10 mouse cellular contexts compared by ENCODE assay signal in the genomic region with DNA sequence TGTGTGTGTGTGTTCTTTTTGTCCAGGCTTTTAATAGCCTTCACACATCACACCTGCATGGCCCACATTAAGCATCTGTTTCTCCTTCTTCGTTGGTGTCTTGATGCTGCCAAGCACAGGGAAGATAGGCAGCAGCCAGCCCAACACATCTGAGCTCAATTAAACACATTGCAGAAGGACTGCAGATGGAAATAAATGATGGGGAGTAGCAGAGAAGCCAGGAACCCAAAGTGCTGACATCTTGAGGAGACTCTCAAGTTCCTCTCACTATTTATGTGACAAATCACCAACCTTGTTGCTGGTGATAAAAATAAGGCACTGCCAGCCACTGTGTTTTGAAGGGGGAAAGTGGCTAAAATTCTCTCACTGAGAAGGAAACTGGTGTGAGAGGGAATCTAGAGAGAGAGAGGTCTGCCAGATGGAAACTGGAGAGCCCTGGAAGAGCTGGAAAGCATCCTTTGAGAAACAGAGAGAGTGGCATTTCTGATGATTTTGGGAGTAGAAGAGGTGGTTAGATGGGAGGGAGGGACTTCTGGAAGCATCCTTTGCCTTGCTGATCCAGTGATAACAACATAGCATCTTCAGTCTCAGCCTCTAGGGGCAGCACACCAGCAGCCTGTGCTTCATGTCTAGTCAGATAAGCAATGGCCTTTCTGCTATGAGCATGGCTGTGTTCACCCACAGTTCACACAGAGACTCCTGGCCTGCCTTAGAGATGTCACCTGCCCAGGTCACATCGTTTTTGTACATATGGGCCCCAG.
DNase-seq lines count a peak whose midpoint lies in the region; ATAC-seq and TF ChIP-seq lines count a peak whose summit lies in the region.
"Had no signal": no experiment of that assay in that cellular context is flagged by ENCODE, and none has a peak within 500 bp of the region (broad histone marks: within the 10 kb centered on the region; RNA-seq: fewer than 3 reads in every experiment).

No protein-coding gene starts in this region.

- H3K4me1 ChIP-seq in intestine, postnatal 0 days (replicated peaks; ENCODE audit: control insufficient read depth, insufficient read depth, low read length): no peaks in the 10 kb centered on the region
- no peaks in the 10 kb centered on the region for H3K4me1 ChIP-seq in intestine, embryonic 15.5 days (replicated peaks)
- H3K4me1 ChIP-seq in ES-Bruce4 (ENCODE audit: control insufficient read depth, insufficient read depth, low read length): no peaks in the 10 kb centered on the region
- H3K4me1 ChIP-seq: lung, embryonic 15.5 days had no signal

- no peak for ATAC-seq in intestine, postnatal 0 days
- ATAC-seq in intestine, embryonic 15.5 days: no peak

- no peaks in the 10 kb centered on the region for H3K9me3 ChIP-seq in intestine, postnatal 0 days (ENCODE audit: control insufficient read depth)
- H3K9me3 ChIP-seq in intestine, embryonic 15.5 days: no peaks in the 10 kb centered on the region
- no peaks in the 10 kb centered on the region for H3K9me3 ChIP-seq in ES-Bruce4 (replicated peaks; ENCODE audit: control insufficient read depth, insufficient read depth, low read length, poor library complexity, severe bottlenecking)
- H3K9me3 ChIP-seq: lung, embryonic 15.5 days had no signal

- intact Hi-C loops in left cerebral cortex, postnatal 25 days (cut with DNase I): loop anchor here (2.0 to 5.0 kb wide), 2 partner anchors 118 to 124 kb away; no protein-coding TSS in a partner anchor
- intact Hi-C loops in heart, postnatal 14 days (cut with DNase I): no loop called here

- no peaks in the 10 kb centered on the region for H3K36me3 ChIP-seq in intestine, postnatal 0 days (ENCODE audit: control insufficient read depth, insufficient read depth)
- no peaks in the 10 kb centered on the region for H3K36me3 ChIP-seq in intestine, embryonic 15.5 days
- H3K36me3 ChIP-seq in ES-Bruce4 (ENCODE audit: control insufficient read depth, insufficient read depth, low read length, poor library complexity, severe bottlenecking): no peaks in the 10 kb centered on the region
- H3K36me3 ChIP-seq: lung, embryonic 15.5 days had no signal

- TF ChIP-seq CTCF in intestine, postnatal 0 days (IDR thresholded peaks at IDR 0.05; ENCODE audit: low read depth): peak; percentile 46
- peak; percentile 44 for TF ChIP-seq CTCF in ES-Bruce4 (IDR thresholded peaks at IDR 0.05; ENCODE audit: low read depth, low read length)

- DNase-seq in embryo, embryonic 10 days (ENCODE audit: low spot score): peak; percentile 17
- peak; percentile 45 to 84 for DNase-seq in left cerebral cortex, postnatal 25 days (ENCODE audit: low spot score in 2 of 2)
- no peak for DNase-seq in heart, postnatal 14 days
- DNase-seq in urinary bladder, postnatal 4 days (ENCODE audit: low spot score in 2 of 2): no peak
- DNase-seq in spleen, adult 12 weeks (ENCODE audit: low spot score): no peak
- DNase-seq: adrenal gland, postnatal 10 days had no signal

- no peaks in the 10 kb centered on the region for H3K27me3 ChIP-seq in intestine, postnatal 0 days (replicated peaks; ENCODE audit: control insufficient read depth, insufficient read depth, low read length)
- no peaks in the 10 kb centered on the region for H3K27me3 ChIP-seq in intestine, embryonic 15.5 days (replicated peaks)
- no peaks in the 10 kb centered on the region for H3K27me3 ChIP-seq in ES-Bruce4 (ENCODE audit: control insufficient read depth, insufficient read depth, low read length, poor library complexity, severe bottlenecking)
- H3K27me3 ChIP-seq: lung, embryonic 15.5 days had no signal

- no peak overlapping the region for H3K27ac ChIP-seq in intestine, postnatal 0 days (ENCODE audit: low read depth, low read length)
- no peak overlapping the region for H3K27ac ChIP-seq in intestine, embryonic 15.5 days
- no peak overlapping the region for H3K27ac ChIP-seq in ES-Bruce4 (ENCODE audit: insufficient read depth, low read length)
- H3K27ac ChIP-seq: lung, embryonic 15.5 days had no signal

- no peak for TF ChIP-seq EP300 in ES-Bruce4 (IDR thresholded peaks at IDR 0.05; ENCODE audit: insufficient read depth, low read depth, low read length)

- no peak overlapping the region for H3K4me3 ChIP-seq in intestine, postnatal 0 days (ENCODE audit: low read depth, low read length)
- H3K4me3 ChIP-seq in intestine, embryonic 15.5 days (replicated peaks): no peak overlapping the region
- no peak overlapping the region for H3K4me3 ChIP-seq in ES-Bruce4 (ENCODE audit: low read depth, low read length)
- H3K4me3 ChIP-seq: lung, embryonic 15.5 days had no signal

- WGBS in intestine, postnatal 0 days: 45% methylated on average over 2 of the region's 2 CpGs
- 49% methylated on average over 2 of the region's 2 CpGs for WGBS in intestine, embryonic 15.5 days

- TF ChIP-seq POLR2A in ES-Bruce4 (IDR thresholded peaks at IDR 0.05; ENCODE audit: insufficient read depth, low read length): no peak

- no peak overlapping the region for H3K4me2 ChIP-seq in intestine, postnatal 0 days (replicated peaks; ENCODE audit: low read depth)
- H3K4me2 ChIP-seq in intestine, embryonic 15.5 days (replicated peaks): no peak overlapping the region
- H3K4me2 ChIP-seq: lung, embryonic 15.5 days had no signal

- no peak overlapping the region for H3K9ac ChIP-seq in intestine, postnatal 0 days (ENCODE audit: low read depth, low read length)
- no peak overlapping the region for H3K9ac ChIP-seq in intestine, embryonic 15.5 days
- no peak overlapping the region for H3K9ac ChIP-seq in ES-Bruce4 (ENCODE audit: low read depth, poor library complexity, severe bottlenecking)
- H3K9ac ChIP-seq: lung, embryonic 15.5 days had no signal

Comparison
In these comparisons a context has a peak if more than half of its experiments do, and no peak if none do; other contexts are left out.
1. DNase-seq: peak in embryo, embryonic 10 days (single experiment) and left cerebral cortex, postnatal 25 days (2 of 2); none in heart, postnatal 14 days (0 of 2), urinary bladder, postnatal 4 days (0 of 2) and spleen, adult 12 weeks (single experiment).